Mouse (Mus musculus) embryonic facial prominence, embryonic 10.5 days (tissue): ENCODE results near the gene Klk11. TPM values are rescaled to one million over a fixed set of nuclear protein-coding genes. Genes with fewer than 3 reads are reported as not detected.
A peak's percentile ranks its signal among the peaks of the same experiment; 100 is the strongest.

ENCODE experiments used
- DNase-seq: peaks from one replicate; pipeline ENCODE4 v3.0.0-alpha.2; 2017; ENCODE audit warnings: low spot score
- H3K27ac ChIP-seq: fragments of 300-500 bp; sonication (generic); replicated peaks from 2 replicates; pipeline ENCODE4 v1.5.1; 2016; ENCODE audit warnings: mild to moderate bottlenecking
- H3K27me3 ChIP-seq: fragments of 300-500 bp; sonication (generic); replicated peaks from 2 replicates; pipeline ENCODE4 v1.6.1; 2016; ENCODE audit warnings: low read depth, mild to moderate bottlenecking; ENCODE audit not compliant: poor library complexity, severe bottlenecking
- H3K36me3 ChIP-seq: fragments of 300-500 bp; sonication (generic); replicated peaks from 2 replicates; pipeline ENCODE4 v1.6.1; 2016; ENCODE audit warnings: mild to moderate bottlenecking, moderate library complexity
- H3K4me1 ChIP-seq: fragments of 300-500 bp; sonication (generic); 2 replicates; pipeline ENCODE4 v1.6.1; 2016
- H3K4me3 ChIP-seq: fragments of 300-500 bp; sonication (generic); 2 replicates; pipeline ENCODE4 v1.5.1; 2016; ENCODE audit warnings: mild to moderate bottlenecking, moderate library complexity
- H3K9me3 ChIP-seq: fragments of 300-500 bp; sonication (generic); 2 replicates; pipeline ENCODE4 v1.6.1; 2016; ENCODE audit warnings: mild to moderate bottlenecking
- WGBS: fragments of 180-500 bp; shearing (Covaris S2); methylation state at CpG from one replicate; pipeline ENCODE4 v1.1.7; 2016; 5-methylcytosine and 5-hydroxymethylcytosine counted together
- polyA plus RNA-seq: library from polyadenylated mRNA; unstranded; fragments of >200 nt; fragmentation: Nextera tagmentation; extraction: Ambion mirVana; gene quantifications from 2 replicates; pipeline ENCODE4 v1.2.1, GENCODE M21; 2016

Klk11 gene
- polyA plus RNA-seq, 1 experiment from 2014 or later, result 0.11 TPM

DNA sequence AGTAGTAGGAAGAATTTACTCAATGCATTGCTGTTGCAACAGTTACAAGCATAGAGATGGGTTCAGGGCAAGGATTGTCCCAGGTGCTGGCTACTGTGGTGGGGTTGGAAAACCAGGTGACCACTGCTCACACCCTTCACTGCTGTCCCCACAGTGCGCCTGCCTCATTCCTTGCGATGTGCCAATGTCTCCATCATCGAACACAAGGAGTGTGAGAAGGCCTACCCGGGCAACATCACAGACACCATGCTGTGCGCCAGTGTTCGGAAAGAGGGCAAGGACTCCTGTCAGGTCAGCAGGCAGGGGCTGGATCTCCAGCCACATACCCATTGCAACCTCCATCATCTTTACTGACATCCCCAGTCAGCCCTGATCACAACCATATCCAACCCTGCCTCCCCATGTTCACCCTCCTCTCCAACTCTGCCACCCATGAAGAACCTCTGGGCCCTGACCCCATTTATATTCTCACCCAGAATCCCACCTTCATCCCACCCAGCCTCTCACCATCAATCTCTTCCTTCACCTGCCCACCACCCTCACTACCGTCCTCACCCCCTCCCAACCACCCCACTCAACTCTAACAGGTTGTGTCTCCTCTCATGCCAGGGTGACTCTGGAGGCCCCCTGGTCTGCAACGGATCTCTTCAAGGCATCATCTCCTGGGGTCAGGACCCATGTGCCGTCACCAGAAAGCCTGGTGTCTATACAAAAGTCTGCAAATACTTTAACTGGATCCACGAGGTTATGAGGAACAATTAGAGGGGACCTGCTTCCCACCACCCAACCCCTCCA, 4.0 kb downstream of the Klk11 start:
- no peak for DNase-seq
- H3K27ac ChIP-seq, result no peak overlapping the region
- 91% methylated on average over 10 of the region's 10 CpGs for WGBS
- no peak overlapping the region for H3K4me3 ChIP-seq
- peaks cover 16% of the 10 kb centered on the region for H3K4me1 ChIP-seq
- H3K9me3 ChIP-seq, result no peaks in the 10 kb centered on the region
- peaks cover 8% of the 10 kb centered on the region for H3K27me3 ChIP-seq
- no peaks in the 10 kb centered on the region for H3K36me3 ChIP-seq

DNA sequence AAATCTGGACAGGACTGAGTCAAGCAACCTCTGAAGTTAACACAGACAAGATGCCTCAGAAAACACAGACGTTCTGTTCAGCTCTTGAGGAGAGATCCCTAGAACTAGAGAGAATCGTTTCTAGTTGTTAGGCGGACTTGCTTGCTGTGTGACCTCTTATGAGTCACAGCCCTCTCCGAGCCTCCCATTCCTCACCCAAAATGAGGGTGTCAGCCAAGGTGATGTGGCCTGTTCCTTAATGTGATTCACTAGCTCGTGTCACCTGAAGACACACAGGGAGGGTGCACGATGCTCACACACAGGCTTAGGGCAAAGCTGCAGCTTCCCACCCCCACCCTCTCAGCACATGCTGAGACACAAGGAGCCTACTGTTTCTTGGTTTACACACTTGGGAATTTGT, 5.8 kb downstream of the Klk11 start:
- no peak for DNase-seq
- H3K27me3 ChIP-seq, result peaks cover 23% of the 10 kb centered on the region
- no peak overlapping the region for H3K4me3 ChIP-seq
- H3K36me3 ChIP-seq, result no peaks in the 10 kb centered on the region
- H3K27ac ChIP-seq, result no peak overlapping the region
- WGBS, result 60% methylated on average over 6 of the region's 6 CpGs
- peaks cover 9% of the 10 kb centered on the region for H3K4me1 ChIP-seq
- H3K9me3 ChIP-seq, result no peaks in the 10 kb centered on the region

DNA sequence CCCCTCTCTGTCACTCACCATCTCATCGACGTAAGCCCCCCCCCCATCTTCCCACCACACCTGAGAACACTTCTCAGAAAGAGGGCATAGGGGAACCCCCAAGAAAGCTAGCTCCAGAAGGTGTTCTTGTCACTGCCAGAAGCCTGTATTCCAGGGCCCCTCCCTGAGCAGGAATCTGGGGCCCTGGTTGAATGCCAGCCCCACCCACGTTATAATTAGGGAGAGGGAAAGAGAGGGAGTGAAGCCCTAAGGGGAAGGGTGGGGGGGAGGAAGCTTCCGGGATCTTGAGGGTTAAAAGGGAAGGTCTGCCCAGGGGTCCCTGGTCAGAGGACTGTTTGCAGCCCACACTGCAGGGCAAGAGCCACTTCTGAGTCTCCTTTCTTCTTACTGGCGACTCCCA, 6.3 kb downstream of the Klk11 start, which contains the start of gene Klk10:
Gene Klk10 (plus strand): TSS at position 290 of the 400 bp plus-strand sequence.
- Histone ChIP-seq H3K36me3 (no peaks in the 10 kb centered on the region), H3K4me3 (no peak within 1 kb of the TSS), H3K27ac (no peak within 1 kb of the TSS), H3K27me3 (peaks cover 23% of the 10 kb centered on the region), H3K4me1 (peaks cover 7% of the 10 kb centered on the region), H3K9me3 (no peaks in the 10 kb centered on the region)
- 42% methylated on average over 5 of the region's 5 CpGs for WGBS
- no peak for DNase-seq

DNA sequence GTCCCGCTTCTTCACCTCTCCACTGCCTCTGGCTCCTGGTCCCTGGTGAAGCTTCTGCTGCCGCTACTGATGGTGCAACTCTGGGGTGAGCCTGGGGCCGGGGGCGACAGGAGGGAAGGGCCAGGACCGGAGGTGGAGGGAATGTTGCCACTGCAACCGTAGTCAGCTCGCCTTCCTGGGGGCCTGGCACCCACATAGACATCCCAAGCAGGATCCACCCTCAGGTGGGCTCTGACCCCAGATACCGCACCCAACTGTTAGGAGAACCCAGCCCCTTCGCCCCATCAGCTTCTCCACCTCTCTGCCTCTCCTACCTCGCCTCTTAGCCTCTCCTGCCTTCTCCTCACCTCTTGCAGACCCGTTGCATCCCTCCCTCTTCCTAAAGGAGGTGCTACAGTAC, 7.1 kb downstream of the Klk11 start:
- H3K27ac ChIP-seq, result no peak overlapping the region
- H3K4me3 ChIP-seq, result no peak overlapping the region
- peaks cover 23% of the 10 kb centered on the region for H3K27me3 ChIP-seq
- H3K9me3 ChIP-seq, result no peaks in the 10 kb centered on the region
- peaks cover 7% of the 10 kb centered on the region for H3K4me1 ChIP-seq
- H3K36me3 ChIP-seq, result no peaks in the 10 kb centered on the region
- no peak for DNase-seq
- 87% methylated on average over 11 of the region's 11 CpGs for WGBS

DNA sequence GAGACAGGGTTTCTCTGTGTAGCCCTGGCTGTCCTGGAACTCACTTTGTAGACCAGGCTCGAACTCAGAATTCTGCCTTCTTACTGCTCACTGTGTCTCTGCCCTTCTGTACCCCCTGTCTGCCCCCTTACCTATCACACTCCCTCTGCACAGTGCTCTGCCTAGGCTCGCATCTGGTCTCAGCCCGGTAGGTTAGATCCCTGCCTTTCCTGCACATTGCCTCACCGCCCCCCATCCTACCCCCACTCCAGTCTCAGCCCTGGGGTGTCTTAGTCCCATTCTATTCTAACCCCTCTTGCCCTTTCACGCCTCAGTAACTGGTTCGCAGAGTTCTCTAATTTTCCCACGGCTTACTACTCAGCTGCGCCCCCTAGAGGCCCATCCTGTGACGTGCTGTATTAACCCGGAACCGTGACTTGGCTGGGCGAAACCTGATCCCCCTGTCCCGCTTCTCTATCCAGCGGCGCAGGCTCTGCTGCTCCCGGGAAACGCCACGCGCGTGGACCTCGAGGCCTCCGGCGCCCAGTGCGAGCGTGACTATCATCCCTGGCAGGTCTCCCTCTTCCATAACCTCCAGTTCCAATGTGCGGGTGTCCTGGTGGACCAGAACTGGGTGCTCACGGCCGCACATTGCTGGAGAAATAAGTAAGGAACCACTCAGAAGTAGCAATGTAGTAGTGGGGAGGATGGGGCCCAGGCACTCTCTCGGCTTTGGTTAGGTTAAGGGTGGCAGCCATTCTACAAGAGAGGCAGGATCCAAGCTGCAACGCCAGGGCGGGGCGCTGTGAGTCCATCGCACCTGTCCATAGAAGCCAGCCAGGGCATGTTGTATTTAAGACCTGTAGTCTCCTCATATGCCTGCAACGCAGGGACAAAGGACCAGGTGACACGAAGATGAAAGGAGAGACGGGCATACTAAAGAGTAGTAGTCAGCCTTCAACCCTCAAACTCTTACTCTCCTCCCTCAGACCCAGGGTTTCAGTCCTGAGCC, 8.2 kb downstream of the Klk11 start:
- H3K27ac ChIP-seq, result no peak overlapping the region; the same call in 1 of the 2 replicates
- WGBS, result 9% methylated on average over 36 of the region's 36 CpGs
- peak; percentile 87 for DNase-seq
- no peaks in the 10 kb centered on the region for H3K9me3 ChIP-seq
- no peaks in the 10 kb centered on the region for H3K36me3 ChIP-seq
- H3K4me3 ChIP-seq, result peak overlapping the region; percentile 52
- H3K4me1 ChIP-seq, result peaks cover 7% of the 10 kb centered on the region
- H3K27me3 ChIP-seq, result peaks cover 23% of the 10 kb centered on the region

DNA sequence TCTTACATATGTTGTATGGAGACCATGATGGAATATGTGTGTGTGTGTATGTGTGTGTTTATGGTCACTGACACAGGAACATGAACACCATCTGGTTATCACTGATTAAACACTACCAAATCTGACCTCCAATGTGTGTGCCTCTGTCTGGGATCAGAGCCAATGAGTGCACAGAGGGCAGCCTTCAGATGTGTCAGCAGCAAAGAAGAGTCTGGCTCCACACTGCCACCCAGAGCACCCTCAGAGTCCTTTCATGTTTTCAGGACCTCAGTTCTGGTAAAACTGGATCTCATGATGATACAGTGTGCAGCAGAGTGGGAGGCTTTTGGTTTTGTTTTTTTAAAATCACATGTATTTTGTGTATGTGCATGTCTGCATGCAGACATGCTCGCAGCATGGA, 10.9 kb downstream of the Klk11 start:
- H3K4me3 ChIP-seq, result no peak overlapping the region
- peaks cover 7% of the 10 kb centered on the region for H3K4me1 ChIP-seq
- no peaks in the 10 kb centered on the region for H3K9me3 ChIP-seq
- H3K27ac ChIP-seq, result no peak overlapping the region
- H3K36me3 ChIP-seq, result no peaks in the 10 kb centered on the region
- 92% methylated on average over 1 of the region's 1 CpGs for WGBS
- peaks cover 23% of the 10 kb centered on the region for H3K27me3 ChIP-seq
- no peak for DNase-seq

DNA sequence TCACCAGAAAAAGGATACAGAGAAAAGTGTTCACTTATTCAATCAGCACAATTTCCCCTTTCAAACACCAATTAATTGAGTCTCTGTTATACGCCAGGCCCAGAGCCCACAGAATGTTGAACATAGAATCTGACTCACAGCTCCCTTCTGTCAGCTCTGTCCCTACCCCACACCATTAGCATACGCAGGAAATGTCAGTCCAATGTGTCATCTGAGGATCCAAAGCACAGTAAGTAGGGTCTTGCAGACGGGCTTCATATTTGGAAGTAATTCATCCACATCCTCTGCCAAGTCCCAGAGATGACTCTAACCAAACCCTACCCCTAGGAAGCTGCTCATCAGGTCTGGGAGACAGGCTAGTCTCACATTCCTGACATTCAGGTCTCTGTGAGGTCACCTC, 13.7 kb downstream of the Klk11 start:
- peaks cover 18% of the 10 kb centered on the region for H3K27me3 ChIP-seq
- peaks cover under 1% of the 10 kb centered on the region; the same call in 1 of the 2 replicates for H3K4me1 ChIP-seq
- no peak overlapping the region for H3K4me3 ChIP-seq
- no peaks in the 10 kb centered on the region for H3K36me3 ChIP-seq
- no peak for DNase-seq
- no peak overlapping the region for H3K27ac ChIP-seq
- 80% methylated on average over 3 of the region's 3 CpGs for WGBS
- H3K9me3 ChIP-seq, result no peaks in the 10 kb centered on the region

DNA sequence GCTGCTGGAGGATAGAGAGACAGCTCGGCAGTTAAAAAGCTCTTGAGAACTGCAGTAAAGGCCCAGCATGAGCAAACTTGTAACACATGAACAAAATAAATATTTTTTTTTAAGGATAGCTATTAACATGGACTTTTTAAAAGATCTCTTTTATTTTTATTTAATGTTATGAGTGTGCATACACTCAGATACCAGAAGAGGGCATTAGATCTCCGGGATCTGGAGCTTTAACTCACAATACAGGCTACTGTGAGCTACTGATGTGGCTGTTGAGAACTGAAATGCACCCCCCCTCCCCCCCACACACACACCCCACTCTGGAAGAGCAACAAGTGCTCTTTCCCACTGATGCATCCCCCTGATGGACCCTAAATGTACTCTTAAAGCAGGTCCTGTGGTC, 14.9 kb downstream of the Klk11 start:
- H3K4me1 ChIP-seq, result no peaks in the 10 kb centered on the region
- DNase-seq, result no peak
- H3K36me3 ChIP-seq, result no peaks in the 10 kb centered on the region
- peaks cover 6% of the 10 kb centered on the region for H3K27me3 ChIP-seq
- H3K9me3 ChIP-seq, result no peaks in the 10 kb centered on the region
- no peak overlapping the region for H3K27ac ChIP-seq
- H3K4me3 ChIP-seq, result no peak overlapping the region
- 76% methylated on average over 2 of the region's 2 CpGs for WGBS

DNA sequence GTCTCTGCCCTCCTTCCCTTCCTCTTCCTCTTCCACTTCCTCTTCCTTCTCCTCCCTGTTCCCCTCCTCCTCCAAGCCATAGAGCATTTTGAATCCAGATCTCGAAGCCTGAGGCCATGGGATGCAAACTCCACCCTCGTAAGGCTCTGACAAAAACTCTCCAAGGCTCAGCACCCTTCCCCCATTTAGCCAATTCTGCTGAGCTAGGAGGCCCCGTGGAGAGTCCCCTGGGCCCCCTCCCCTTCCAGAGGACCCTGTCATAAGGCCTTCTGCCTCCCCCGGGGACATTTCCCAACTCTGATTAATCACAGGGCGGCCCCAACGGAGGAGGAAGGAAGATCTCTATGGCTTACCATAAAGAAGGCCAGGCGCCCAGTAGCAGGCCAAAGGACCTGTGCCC, 17.2 kb downstream of the Klk11 start, which contains the start of gene Klk9:
Gene Klk9 (plus strand): TSS at position 301 of the 400 bp plus-strand sequence.
- Histone ChIP-seq H3K27ac (no peak within 1 kb of the TSS), H3K9me3 (no peaks in the 10 kb centered on the region), H3K4me1 (peaks cover 7% of the 10 kb centered on the region), H3K27me3 (peaks cover 16% of the 10 kb centered on the region), H3K36me3 (no peaks in the 10 kb centered on the region), H3K4me3 (no peak within 1 kb of the TSS)
- no peak for DNase-seq
- WGBS, result 72% methylated on average over 7 of the region's 7 CpGs

DNA sequence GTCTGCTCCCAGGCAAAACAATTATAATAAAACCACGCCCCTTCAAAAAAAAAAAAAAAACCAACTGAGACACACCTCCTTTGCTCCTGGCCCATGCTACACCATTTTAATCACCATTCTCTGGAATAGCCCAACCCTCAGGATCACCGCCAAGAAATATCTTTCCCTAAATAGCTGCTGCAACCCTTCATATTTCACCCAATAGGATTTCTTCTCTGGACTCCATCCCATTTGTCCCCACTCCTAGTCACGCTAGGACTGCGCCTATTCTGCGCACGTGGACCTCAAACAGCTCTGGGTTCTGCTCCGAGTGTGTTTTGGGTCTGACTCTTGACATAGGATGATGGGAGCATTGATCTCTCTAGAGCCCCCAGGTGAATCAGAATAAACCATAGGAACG, 22.0 kb downstream of the Klk11 start:
- Histone ChIP-seq H3K27ac (no peak overlapping the region), H3K36me3 (no peaks in the 10 kb centered on the region), H3K4me3 (peak overlapping the region; percentile 67), H3K9me3 (no peaks in the 10 kb centered on the region), H3K27me3 (peaks cover 37% of the 10 kb centered on the region), H3K4me1 (peaks cover 20% of the 10 kb centered on the region)
- 9% methylated on average over 8 of the region's 8 CpGs for WGBS
- no peak for DNase-seq

DNA sequence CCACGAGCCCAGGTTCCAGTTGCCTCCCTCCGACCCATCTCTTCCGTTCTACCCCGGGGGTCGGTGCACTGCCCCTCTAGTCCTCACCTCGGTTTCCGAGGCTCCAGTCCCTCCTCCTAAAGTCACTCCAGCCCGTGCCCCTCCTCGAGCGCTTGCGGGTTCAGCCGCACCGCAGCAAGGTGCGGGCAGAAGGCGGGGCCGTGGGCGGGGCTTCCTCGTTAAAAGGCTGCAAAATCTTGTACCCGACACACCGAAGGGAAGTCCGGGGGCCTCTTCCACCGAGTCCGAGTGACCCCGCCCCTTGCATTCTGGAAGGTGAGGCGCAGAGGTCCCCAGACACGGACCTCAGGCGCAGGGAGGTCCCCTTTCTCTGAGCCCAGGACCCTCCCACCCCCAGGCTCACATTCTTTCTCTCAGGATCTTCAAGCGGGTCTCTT, 22.9 kb downstream of the Klk11 start, which contains the start of gene Klk8:
Gene Klk8 (plus strand): TSS at position 245 of the 437 bp plus-strand sequence.
- peak; percentile 63 for DNase-seq
- H3K36me3 ChIP-seq, result no peaks in the 10 kb centered on the region
- H3K4me3 ChIP-seq, result peak within 1 kb of the TSS; percentile 67
- peaks cover 20% of the 10 kb centered on the region for H3K4me1 ChIP-seq
- WGBS, result under 1% methylated on average over 28 of the region's 28 CpGs
- no peaks in the 10 kb centered on the region for H3K9me3 ChIP-seq
- H3K27ac ChIP-seq, result peak within 1 kb of the TSS; percentile 59; the same call in 1 of the 2 replicates
- peaks cover 37% of the 10 kb centered on the region for H3K27me3 ChIP-seq

DNA sequence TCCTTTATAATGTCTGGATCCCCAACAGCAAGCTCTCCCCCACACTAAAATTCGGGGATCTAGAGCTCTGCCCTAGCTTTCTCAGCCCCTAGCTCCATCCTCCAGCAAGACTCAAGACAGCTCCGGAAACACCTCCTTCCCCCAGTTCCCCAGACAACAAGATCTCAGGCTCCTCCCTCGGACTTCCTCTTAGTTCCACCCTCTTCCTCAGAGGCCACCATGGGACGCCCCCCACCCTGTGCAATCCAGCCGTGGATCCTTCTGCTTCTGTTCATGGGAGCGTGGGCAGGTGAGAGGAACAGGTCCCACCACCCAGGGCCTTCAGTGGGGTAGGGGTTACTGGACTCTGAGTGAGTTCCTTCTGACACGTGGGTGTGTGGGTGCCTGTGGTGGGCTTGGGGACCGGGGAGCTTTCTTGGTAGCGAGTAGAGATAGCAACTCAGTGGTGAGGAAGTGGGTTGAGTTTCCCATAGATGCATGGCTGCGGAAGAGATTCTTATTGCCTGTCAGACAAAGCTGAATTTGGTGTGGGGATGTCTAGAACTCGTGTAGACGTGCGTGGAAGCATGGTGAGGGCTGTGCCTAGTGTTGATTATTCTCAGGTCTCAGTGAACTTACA, 23.5 kb downstream of the Klk11 start:
- DNase-seq, result peak; percentile 20
- Histone ChIP-seq H3K9me3 (no peaks in the 10 kb centered on the region), H3K27ac (no peak overlapping the region), H3K4me3 (peak overlapping the region; percentile 67), H3K27me3 (peaks cover 37% of the 10 kb centered on the region), H3K4me1 (peaks cover 20% of the 10 kb centered on the region), H3K36me3 (no peaks in the 10 kb centered on the region)
- WGBS, result 39% methylated on average over 13 of the region's 13 CpGs
